Mouse (Mus musculus): ENCODE data around the gene Gas2. TPM values are rescaled to one million over a fixed set of nuclear protein-coding genes. Genes with fewer than 3 reads are reported as not detected.

Gas2 gene
- polyA plus RNA-seq, 1 experiment from 2014 or later, result 20.6 TPM

DNA sequence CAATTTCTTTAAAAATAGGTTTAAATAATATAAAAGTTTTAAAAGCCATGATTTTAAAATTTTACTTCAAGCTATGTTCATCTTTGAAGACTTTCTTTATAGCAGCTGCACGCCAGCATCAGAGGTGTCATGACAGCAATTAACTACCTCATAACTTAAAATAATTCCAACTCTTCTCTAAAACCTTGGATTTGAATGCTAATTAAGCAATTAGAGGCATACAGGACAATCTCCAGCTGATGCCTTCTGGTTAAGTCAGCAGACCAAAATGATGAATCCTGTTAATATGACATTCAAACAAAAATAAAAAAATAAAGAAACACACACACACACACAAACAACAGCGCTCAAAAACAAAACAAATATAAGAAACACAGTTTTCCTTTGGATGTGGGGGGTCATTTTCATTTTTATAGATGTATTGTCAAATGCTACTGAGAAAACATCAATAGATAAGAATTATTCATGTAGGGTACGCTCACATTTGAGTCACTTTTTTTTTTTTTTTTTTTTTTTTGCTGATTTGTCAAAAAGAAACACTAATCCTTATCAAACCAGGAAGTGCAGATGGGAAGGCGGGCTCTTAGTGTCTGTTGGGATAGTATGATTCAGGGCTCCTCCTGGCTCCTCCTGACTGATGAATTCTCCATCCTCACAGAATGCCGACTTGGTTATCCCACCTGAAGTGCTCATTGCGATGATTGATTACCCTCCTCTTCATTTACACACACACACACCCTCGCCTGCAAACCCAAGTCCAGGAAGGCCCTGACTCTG lies 38.1 kb upstream of the Gas2 start:
- Histone ChIP-seq H3K4me2 (no peak overlapping the region), H3K36me3 (ENCODE audit: insufficient read depth) (no peaks in the 10 kb centered on the region), H3K27me3 (ENCODE audit: insufficient read depth, low read length) (no peaks in the 10 kb centered on the region), H3K9ac (no peak overlapping the region), H3K27ac (ENCODE audit: low read depth) (no peak overlapping the region), H3K9me3 (ENCODE audit: low read depth, low read length) (no peaks in the 10 kb centered on the region), H3K4me1 (ENCODE audit: insufficient read depth) (no peaks in the 10 kb centered on the region), H3K4me3 (ENCODE audit: low read depth, low read length) (no peak overlapping the region)
- ATAC-seq (ENCODE audit: insufficient read depth) (no peak), DNase-seq (no peak)
- 62% methylated on average over 7 of the region's 7 CpGs for WGBS
- no peak for TF ChIP-seq CTCF (IDR thresholded peaks at IDR 0.05; ENCODE audit: low read depth)

DNA sequence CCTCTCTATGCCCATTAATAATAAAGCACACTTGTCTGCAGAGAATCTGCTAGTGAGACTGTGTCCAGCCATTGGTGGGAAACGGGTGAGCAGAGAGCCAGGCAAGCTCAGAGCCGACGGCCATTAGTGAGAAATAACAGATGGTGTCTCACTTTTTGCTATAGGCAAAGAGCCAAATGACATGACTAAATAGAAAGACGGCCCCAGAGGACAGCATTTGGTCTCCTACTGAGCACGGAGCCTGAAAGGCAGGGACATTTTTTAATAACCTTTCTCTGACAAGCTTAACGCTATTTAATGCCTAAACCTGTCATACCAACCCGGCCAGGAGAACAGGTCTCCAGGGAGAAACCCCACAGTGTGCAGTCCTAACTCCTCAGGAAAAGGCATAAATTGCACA lies 29.9 kb upstream of the Gas2 start:
- Histone ChIP-seq H3K4me3 (ENCODE audit: low read depth, low read length) (no peak overlapping the region), H3K9me3 (ENCODE audit: low read depth, low read length) (no peaks in the 10 kb centered on the region), H3K4me2 (no peak overlapping the region), H3K27me3 (ENCODE audit: insufficient read depth, low read length) (no peaks in the 10 kb centered on the region), H3K4me1 (ENCODE audit: insufficient read depth) (no peaks in the 10 kb centered on the region), H3K9ac (no peak overlapping the region), H3K36me3 (ENCODE audit: insufficient read depth) (no peaks in the 10 kb centered on the region), H3K27ac (ENCODE audit: low read depth) (no peak overlapping the region)
- TF ChIP-seq CTCF (IDR thresholded peaks at IDR 0.05; ENCODE audit: low read depth), result no peak
- 27% methylated on average over 7 of the region's 7 CpGs for WGBS
- ATAC-seq (ENCODE audit: insufficient read depth) (no peak), DNase-seq (peak; percentile 64)

DNA sequence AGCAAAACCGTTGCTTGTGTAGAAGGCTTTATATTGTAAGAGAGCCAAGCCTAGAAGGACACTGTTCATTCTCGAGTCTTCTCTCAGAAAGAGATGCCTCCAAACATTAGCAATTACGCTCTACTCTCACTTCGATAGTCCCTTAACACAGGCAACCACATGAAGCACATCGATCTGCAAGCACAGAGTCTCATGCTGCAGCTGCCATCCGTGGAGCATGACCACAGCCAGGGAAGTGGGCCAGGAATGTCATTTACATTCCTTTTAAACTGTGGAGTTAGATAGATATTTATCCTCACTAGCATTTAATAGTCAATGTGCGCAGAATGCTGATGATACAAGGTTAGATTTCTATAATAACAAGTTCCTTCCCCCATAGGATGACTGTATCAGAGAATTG lies 21.3 kb upstream of the Gas2 start:
- DNase-seq, result peak; percentile 30
- 71% methylated on average over 7 of the region's 7 CpGs for WGBS
- no peak for TF ChIP-seq CTCF (IDR thresholded peaks at IDR 0.05; ENCODE audit: low read depth)

DNA sequence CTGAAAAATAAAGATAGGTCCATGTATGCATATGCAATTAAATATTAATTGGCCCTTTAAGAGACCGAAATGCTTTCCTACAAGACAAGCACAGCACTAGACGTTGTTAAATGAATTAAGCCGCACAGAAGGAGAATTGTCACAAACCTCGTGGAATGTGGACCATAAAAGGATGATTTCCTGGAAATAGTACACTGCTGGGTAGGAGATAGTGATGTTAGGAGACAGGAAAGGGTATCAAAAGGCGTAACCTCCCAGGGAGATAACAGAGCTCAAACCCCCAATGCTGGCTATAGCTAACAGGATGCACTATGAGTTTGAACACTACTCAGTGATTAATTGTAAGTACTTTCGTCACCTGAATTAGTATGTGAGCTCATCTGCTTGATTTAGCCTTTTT lies 10.9 kb upstream of the Gas2 start:
- TF ChIP-seq CTCF (IDR thresholded peaks at IDR 0.05; ENCODE audit: low read depth), result no peak
- Histone ChIP-seq H3K27ac (ENCODE audit: low read depth) (no peak overlapping the region), H3K36me3 (ENCODE audit: insufficient read depth) (no peaks in the 10 kb centered on the region), H3K4me3 (ENCODE audit: low read depth, low read length) (no peak overlapping the region), H3K4me2 (no peak overlapping the region), H3K9ac (no peak overlapping the region), H3K9me3 (ENCODE audit: low read depth, low read length) (no peaks in the 10 kb centered on the region), H3K4me1 (ENCODE audit: insufficient read depth) (no peaks in the 10 kb centered on the region), H3K27me3 (ENCODE audit: insufficient read depth, low read length) (no peaks in the 10 kb centered on the region)
- no peak for DNase-seq
- 78% methylated on average over 6 of the region's 6 CpGs for WGBS
- ATAC-seq (ENCODE audit: insufficient read depth), result no peak

More for the DNA sequence above, 21.3 kb upstream of the Gas2 start:
- no peaks in the 10 kb centered on the region for H3K9me3 ChIP-seq (ENCODE audit: low read depth, low read length)
- no peaks in the 10 kb centered on the region for H3K4me1 ChIP-seq (ENCODE audit: insufficient read depth)
- ATAC-seq (ENCODE audit: insufficient read depth), result no peak
- H3K4me3 ChIP-seq (ENCODE audit: low read depth, low read length), result no peak overlapping the region
- no peaks in the 10 kb centered on the region for H3K36me3 ChIP-seq (ENCODE audit: insufficient read depth)
- no peak overlapping the region for H3K27ac ChIP-seq (ENCODE audit: low read depth)
- H3K4me2 ChIP-seq, result no peak overlapping the region
- no peaks in the 10 kb centered on the region for H3K27me3 ChIP-seq (ENCODE audit: insufficient read depth, low read length)
- no peak overlapping the region for H3K9ac ChIP-seq

DNA sequence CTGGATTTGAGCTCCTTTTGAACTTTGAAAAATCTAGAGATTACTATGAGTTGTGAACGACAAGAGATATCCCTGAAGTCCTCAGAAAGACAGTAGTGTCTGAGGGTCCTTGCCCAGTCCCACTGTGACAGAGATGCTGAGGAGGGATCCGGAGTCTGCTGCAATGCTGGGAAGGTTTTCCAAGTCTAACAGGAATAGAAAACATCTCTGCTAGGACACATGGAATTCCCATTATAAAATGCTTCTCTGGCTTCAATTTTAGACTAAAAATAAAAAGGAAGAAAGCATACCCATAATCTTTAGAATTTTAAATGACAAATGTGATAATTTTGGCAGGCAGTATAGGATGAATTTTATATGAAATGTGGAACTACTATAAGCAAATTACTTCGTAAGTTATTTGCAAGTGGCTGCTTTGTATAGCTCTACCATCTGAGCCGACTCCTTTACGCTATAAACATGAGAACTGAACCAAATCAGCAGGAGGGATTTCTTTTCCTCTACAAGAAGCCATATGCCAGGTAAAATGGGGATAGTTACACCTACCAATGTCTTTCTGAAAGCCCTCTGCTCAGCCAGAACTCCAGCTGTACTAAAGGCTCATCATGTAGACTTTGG lies 9.8 kb upstream of the Gas2 start:
- Histone ChIP-seq H3K9me3 (ENCODE audit: low read depth, low read length) (no peaks in the 10 kb centered on the region), H3K36me3 (ENCODE audit: insufficient read depth) (no peaks in the 10 kb centered on the region), H3K27me3 (ENCODE audit: insufficient read depth, low read length) (no peaks in the 10 kb centered on the region), H3K4me2 (no peak overlapping the region), H3K9ac (no peak overlapping the region), H3K27ac (ENCODE audit: low read depth) (no peak overlapping the region), H3K4me3 (ENCODE audit: low read depth, low read length) (no peak overlapping the region), H3K4me1 (ENCODE audit: insufficient read depth) (no peaks in the 10 kb centered on the region)
- ATAC-seq (ENCODE audit: insufficient read depth) (no peak), DNase-seq (no peak)
- no peak for TF ChIP-seq CTCF (IDR thresholded peaks at IDR 0.05; ENCODE audit: low read depth)
- WGBS, result 88% methylated on average over 5 of the region's 5 CpGs

DNA sequence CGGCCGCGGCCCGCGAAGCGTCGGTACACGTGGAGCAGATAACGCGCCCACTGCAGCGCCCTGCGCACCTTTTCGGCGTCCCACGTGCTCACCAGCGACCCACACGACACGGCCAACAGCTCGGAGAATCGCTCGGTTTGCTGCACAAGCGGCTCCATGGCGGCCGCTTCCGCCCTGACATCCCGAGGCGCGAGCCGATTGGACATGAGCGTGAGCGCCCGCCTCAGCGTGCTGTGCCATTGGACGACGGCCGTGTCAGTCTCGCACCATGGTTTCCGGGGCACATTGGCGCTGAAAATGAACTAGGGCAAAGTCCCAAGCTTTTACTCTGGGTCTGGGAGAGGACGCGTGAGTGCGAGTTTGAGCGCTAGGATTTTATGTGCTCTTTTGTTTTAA lies 280 bp downstream of the Gas2 start, which contains the start of gene Fancf:
Gene Fancf, minus strand, starts transcription at position 171 of the 396 bp plus-strand sequence.
- no peak for TF ChIP-seq CTCF (IDR thresholded peaks at IDR 0.05; ENCODE audit: low read depth)
- DNase-seq, result peak; percentile 98
- H3K27ac ChIP-seq (ENCODE audit: low read depth), result peak within 1 kb of the TSS; percentile 98
- H3K9me3 ChIP-seq (ENCODE audit: low read depth, low read length), result no peaks in the 10 kb centered on the region
- H3K4me3 ChIP-seq (ENCODE audit: low read depth, low read length), result peak within 1 kb of the TSS; percentile 71
- under 1% methylated on average over 43 of the region's 43 CpGs for WGBS
- peaks cover 9% of the 10 kb centered on the region; the same call in 1 of the 2 replicates for H3K36me3 ChIP-seq (ENCODE audit: insufficient read depth)
- no peaks in the 10 kb centered on the region for H3K27me3 ChIP-seq (ENCODE audit: insufficient read depth, low read length)
- peak within 1 kb of the TSS; percentile 65 for H3K4me2 ChIP-seq
- peaks cover 3% of the 10 kb centered on the region; the same call in 1 of the 2 replicates for H3K4me1 ChIP-seq (ENCODE audit: insufficient read depth)
- peak within 1 kb of the TSS; percentile 84 for H3K9ac ChIP-seq
- peak; percentile 99 for ATAC-seq (ENCODE audit: insufficient read depth)

DNA sequence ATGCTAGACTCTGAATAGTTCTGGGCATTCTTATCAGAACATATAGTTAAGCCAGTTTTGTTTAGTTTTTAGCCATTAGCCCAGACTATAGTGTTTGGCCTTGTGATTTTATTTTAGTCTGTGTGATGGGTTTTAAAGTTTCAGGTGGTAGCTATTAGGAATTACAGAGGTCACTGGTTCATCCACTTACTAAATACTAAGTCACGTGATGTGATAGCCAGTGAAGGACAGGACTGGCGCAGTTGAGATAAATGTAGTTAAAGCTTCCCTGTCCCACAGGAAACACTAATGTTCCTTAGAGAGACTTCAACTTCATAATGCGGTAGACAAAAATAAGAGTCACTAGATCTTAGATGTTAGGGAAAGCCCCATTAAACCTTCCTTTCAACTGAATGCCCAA lies 1.0 kb downstream of the Gas2 start:
- DNase-seq, result no peak
- no peak for ATAC-seq (ENCODE audit: insufficient read depth)
- Histone ChIP-seq H3K4me2 (peak overlapping the region; percentile 65), H3K4me1 (ENCODE audit: insufficient read depth) (peaks cover 3% of the 10 kb centered on the region; the same call in 1 of the 2 replicates), H3K4me3 (ENCODE audit: low read depth, low read length) (peak overlapping the region; percentile 71), H3K27me3 (ENCODE audit: insufficient read depth, low read length) (no peaks in the 10 kb centered on the region), H3K9ac (peak overlapping the region; percentile 84), H3K27ac (ENCODE audit: low read depth) (no peak overlapping the region), H3K9me3 (ENCODE audit: low read depth, low read length) (no peaks in the 10 kb centered on the region), H3K36me3 (ENCODE audit: insufficient read depth) (peaks cover 9% of the 10 kb centered on the region; the same call in 1 of the 2 replicates)
- TF ChIP-seq CTCF (IDR thresholded peaks at IDR 0.05; ENCODE audit: low read depth), result no peak
- 59% methylated on average over 3 of the region's 3 CpGs for WGBS
